Mouse (Mus musculus) liver, embryonic 11.5 days (tissue): ENCODE results near the gene Srpk2. TPM values are rescaled to one million over a fixed set of nuclear protein-coding genes. Genes with fewer than 3 reads are reported as not detected.
A peak's percentile ranks its signal among the peaks of the same experiment; 100 is the strongest.

Experiments
- ATAC-seq: fragments of 200-750 bp; cut with Nextera tagmentation; replicated peaks from 2 replicates; pipeline ENCODE4 v1.8.0; 2017; ENCODE audit warnings: moderate number of reproducible peaks, mild to moderate bottlenecking, moderate TSS enrichment, moderate library complexity; ENCODE audit not compliant: low FRiP score
- DNase-seq: peaks from one replicate; pipeline ENCODE4 v3.0.0-alpha.2; 2017; ENCODE audit warnings: low spot score
- H3K27ac ChIP-seq: fragments of 300-500 bp; sonication (generic); 2 replicates; pipeline ENCODE4 v1.5.1; 2014; ENCODE audit warnings: mild to moderate bottlenecking, low read depth, low read length, control low read depth
- H3K27me3 ChIP-seq: fragments of 300-500 bp; sonication (generic); replicated peaks from 2 replicates; pipeline ENCODE4 v1.6.1; 2014; ENCODE audit warnings: low read length, mixed read lengths; ENCODE audit not compliant: control insufficient read depth, insufficient read depth
- H3K36me3 ChIP-seq: fragments of 300-500 bp; sonication (generic); 2 replicates; pipeline ENCODE4 v1.6.1; 2014; ENCODE audit warnings: mild to moderate bottlenecking, low read length, moderate library complexity, mixed read lengths; ENCODE audit not compliant: control insufficient read depth, insufficient read depth
- H3K4me1 ChIP-seq: fragments of 300-500 bp; sonication (generic); replicated peaks from 2 replicates; pipeline ENCODE4 v1.6.1; 2014; ENCODE audit warnings: low read length, mixed read lengths; ENCODE audit not compliant: control insufficient read depth, insufficient read depth
- H3K4me2 ChIP-seq: fragments of 300-500 bp; sonication (generic); 2 replicates; pipeline ENCODE4 v1.6.1; 2014; ENCODE audit warnings: mild to moderate bottlenecking, control low read depth, moderate library complexity
- H3K4me3 ChIP-seq: fragments of 300-500 bp; sonication (generic); 2 replicates; pipeline ENCODE4 v1.5.1; 2014; ENCODE audit warnings: low read depth, low read length, control low read depth
- H3K9ac ChIP-seq: fragments of 300-500 bp; sonication (generic); 2 replicates; pipeline ENCODE4 v1.6.1; 2014; ENCODE audit warnings: low read depth, low read length, control low read depth
- H3K9me3 ChIP-seq: fragments of 300-500 bp; sonication (generic); 2 replicates; pipeline ENCODE4 v1.6.1; 2016; ENCODE audit warnings: low read length, inconsistent platforms, mixed read lengths; ENCODE audit not compliant: control insufficient read depth
- WGBS: fragments of 180-500 bp; shearing (Covaris S2); extraction: QIAGEN DNeasy Blood & Tissue Kit; methylation state at CpG from one replicate; pipeline ENCODE4 v1.1.7; 2014; 5-methylcytosine and 5-hydroxymethylcytosine counted together
- polyA plus RNA-seq: library from polyadenylated mRNA; unstranded; fragments of >200 nt; fragmentation: Nextera tagmentation; extraction: Ambion mirVana; gene quantifications from 2 replicates; pipeline ENCODE4 v1.2.1, GENCODE M21; 2014

The Srpk2 gene
- polyA plus RNA-seq, 1 experiment from 2014 or later, result 20.7 TPM

- Histone ChIP-seq H3K9ac (no peak overlapping the region), H3K27me3 (no peaks in the 10 kb centered on the region), H3K4me1 (no peaks in the 10 kb centered on the region), H3K9me3 (no peaks in the 10 kb centered on the region), H3K36me3 (peaks cover 25% of the 10 kb centered on the region), H3K4me3 (no peak overlapping the region), H3K27ac (no peak overlapping the region), H3K4me2 (no peak overlapping the region)
- 84% methylated on average over 3 of the region's 3 CpGs for WGBS
- no peak for ATAC-seq
- no peak for DNase-seq
Observed at GRCm38 (mm10) chr5:23505578-23505977, 178.8 kb downstream of the Srpk2 start.

- Histone ChIP-seq H3K4me3 (no peak overlapping the region), H3K9me3 (no peaks in the 10 kb centered on the region), H3K27me3 (no peaks in the 10 kb centered on the region), H3K9ac (no peak overlapping the region), H3K27ac (no peak overlapping the region), H3K4me1 (no peaks in the 10 kb centered on the region), H3K36me3 (peaks cover 43% of the 10 kb centered on the region), H3K4me2 (no peak overlapping the region)
- DNase-seq (no peak), ATAC-seq (peak; percentile 47; the same call in 1 of the 2 replicates)
- 85% methylated on average over 13 of the region's 13 CpGs for WGBS
Observed at GRCm38 (mm10) chr5:23502317-23502937, 182.0 kb downstream of the Srpk2 start.

- peaks cover 46% of the 10 kb centered on the region for H3K36me3 ChIP-seq
- no peak for DNase-seq
- no peak overlapping the region for H3K27ac ChIP-seq
- H3K9ac ChIP-seq, result no peak overlapping the region
- 85% methylated on average over 13 of the region's 13 CpGs for WGBS
- no peak overlapping the region for H3K4me2 ChIP-seq
- H3K9me3 ChIP-seq, result no peaks in the 10 kb centered on the region
- H3K4me3 ChIP-seq, result no peak overlapping the region
- ATAC-seq, result 0 out of 2 replicates have a peak, but pooled peaks have one; percentile 22
- no peaks in the 10 kb centered on the region for H3K4me1 ChIP-seq
- no peaks in the 10 kb centered on the region for H3K27me3 ChIP-seq
Observed at GRCm38 (mm10) chr5:23501582-23502316, 182.7 kb downstream of the Srpk2 start.

- 88% methylated on average over 6 of the region's 6 CpGs for WGBS
- ATAC-seq (no peak), DNase-seq (no peak)
- no peaks in the 10 kb centered on the region for H3K9me3 ChIP-seq
- H3K4me3 ChIP-seq, result no peak overlapping the region
- H3K27me3 ChIP-seq, result no peaks in the 10 kb centered on the region
- H3K4me1 ChIP-seq, result no peaks in the 10 kb centered on the region
- H3K27ac ChIP-seq, result no peak overlapping the region
- H3K4me2 ChIP-seq, result no peak overlapping the region
- H3K36me3 ChIP-seq, result peaks cover 50% of the 10 kb centered on the region
- no peak overlapping the region for H3K9ac ChIP-seq
Observed at GRCm38 (mm10) chr5:23500715-23501114, 183.7 kb downstream of the Srpk2 start.

- no peak for DNase-seq
- 94% methylated on average over 16 of the region's 16 CpGs for WGBS
Observed at GRCm38 (mm10) chr5:23499257-23499656, 185.2 kb downstream of the Srpk2 start.

GRCm38 (mm10) chr5:23497920-23498319 lies 186.5 kb downstream of the Srpk2 start:
- H3K4me2 ChIP-seq, result no peak overlapping the region
- WGBS, result 95% methylated on average over 10 of the region's 10 CpGs
- no peak overlapping the region for H3K4me3 ChIP-seq
- ATAC-seq (no peak), DNase-seq (no peak)
- H3K36me3 ChIP-seq, result peaks cover 55% of the 10 kb centered on the region
- H3K27ac ChIP-seq, result no peak overlapping the region
- H3K9ac ChIP-seq, result no peak overlapping the region
- no peaks in the 10 kb centered on the region for H3K27me3 ChIP-seq
- H3K4me1 ChIP-seq, result no peaks in the 10 kb centered on the region
- H3K9me3 ChIP-seq, result no peaks in the 10 kb centered on the region

More at GRCm38 (mm10) chr5:23499257-23499656, 185.2 kb downstream of the Srpk2 start:
- Histone ChIP-seq H3K4me3 (no peak overlapping the region), H3K27me3 (no peaks in the 10 kb centered on the region), H3K9me3 (no peaks in the 10 kb centered on the region), H3K4me1 (no peaks in the 10 kb centered on the region), H3K9ac (no peak overlapping the region), H3K27ac (no peak overlapping the region), H3K4me2 (no peak overlapping the region), H3K36me3 (peaks cover 50% of the 10 kb centered on the region)
- ATAC-seq, result no peak

- DNase-seq, result no peak
- Histone ChIP-seq H3K4me1 (no peaks in the 10 kb centered on the region), H3K4me2 (no peak overlapping the region), H3K36me3 (peaks cover 53% of the 10 kb centered on the region), H3K9me3 (no peaks in the 10 kb centered on the region), H3K27me3 (no peaks in the 10 kb centered on the region), H3K27ac (no peak overlapping the region), H3K9ac (no peak overlapping the region), H3K4me3 (no peak overlapping the region)
- 90% methylated on average over 5 of the region's 5 CpGs for WGBS
- ATAC-seq, result no peak
Observed at GRCm38 (mm10) chr5:23496933-23497332, 187.5 kb downstream of the Srpk2 start.

- Histone ChIP-seq H3K9me3 (no peaks in the 10 kb centered on the region), H3K4me2 (no peak overlapping the region), H3K4me1 (no peaks in the 10 kb centered on the region), H3K27ac (no peak overlapping the region), H3K4me3 (no peak overlapping the region), H3K27me3 (no peaks in the 10 kb centered on the region), H3K36me3 (peaks cover 48% of the 10 kb centered on the region), H3K9ac (no peak overlapping the region)
- ATAC-seq (no peak), DNase-seq (no peak)
- 92% methylated on average over 3 of the region's 3 CpGs for WGBS
Observed at GRCm38 (mm10) chr5:23496396-23496795, 188.0 kb downstream of the Srpk2 start.

GRCm38 (mm10) chr5:23490797-23491196 lies 193.6 kb downstream of the Srpk2 start:
- Histone ChIP-seq H3K4me1 (no peaks in the 10 kb centered on the region), H3K27me3 (no peaks in the 10 kb centered on the region), H3K9me3 (no peaks in the 10 kb centered on the region), H3K27ac (no peak overlapping the region), H3K9ac (no peak overlapping the region), H3K4me2 (no peak overlapping the region), H3K36me3 (peaks cover 38% of the 10 kb centered on the region), H3K4me3 (no peak overlapping the region)
- 50% methylated on average over 2 of the region's 2 CpGs for WGBS
- DNase-seq (no peak), ATAC-seq (no peak)
